Mouse (Mus musculus) 3134 (cell line): ENCODE measurements around the gene Top2a.
A peak's percentile ranks its signal among the peaks of the same experiment; 100 is the strongest.

Source experiments
- DNase-seq: peaks from one replicate; pipeline ENCODE4 v3.0.0-alpha.2; 2011; ENCODE audit warnings: low spot score; ENCODE audit not compliant: insufficient read length; ENCODE audit errors: extremely low read depth

The Top2a gene

DNA sequence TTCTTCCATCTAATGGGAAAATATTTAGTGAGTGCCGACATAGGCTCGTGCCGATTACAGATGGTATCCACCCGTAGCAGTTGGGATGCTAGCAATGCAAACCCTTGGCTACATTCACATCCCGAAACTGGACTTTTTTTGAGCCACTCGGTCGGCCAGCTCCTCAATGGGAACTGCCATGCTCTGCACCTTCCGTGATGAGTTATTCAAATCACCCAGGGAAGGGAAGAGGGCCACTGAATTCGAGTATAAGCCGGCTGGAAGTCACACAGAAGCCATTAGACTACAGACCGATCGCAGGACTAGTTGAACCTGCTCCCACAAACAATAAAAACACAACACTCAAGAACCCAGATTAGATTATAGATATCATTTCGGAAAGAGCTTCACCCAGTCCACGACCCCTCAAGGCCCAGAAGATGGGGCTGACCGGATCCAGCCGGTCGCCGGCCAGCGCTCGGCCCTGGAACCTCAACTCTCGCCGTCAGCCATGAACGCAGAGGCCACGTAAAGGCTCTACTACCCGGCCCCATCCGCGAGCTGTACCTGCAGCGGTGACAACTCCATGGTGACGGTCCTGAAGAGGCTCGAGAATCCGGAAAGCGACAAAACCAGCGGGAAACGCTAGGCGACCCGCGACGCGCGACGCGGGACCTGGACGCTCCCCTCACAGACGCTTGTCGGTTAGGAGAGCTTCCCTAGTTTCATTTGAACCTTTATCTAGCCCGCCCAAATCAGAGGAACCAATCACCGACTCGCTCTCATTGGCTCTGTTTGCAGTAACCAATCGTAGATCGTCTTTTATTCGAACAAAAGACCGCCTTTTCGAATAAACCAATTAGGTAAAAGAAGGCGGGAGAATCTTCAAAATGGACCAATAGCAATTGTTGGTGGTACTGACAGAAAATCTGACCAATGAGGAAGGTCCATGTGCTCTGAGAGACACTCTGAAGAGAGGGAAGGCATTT, at the start of gene Top2a:
Gene Top2a, minus strand, starts transcription at position 690 of the 968 bp plus-strand sequence.
- peak; percentile 92 for DNase-seq

DNA sequence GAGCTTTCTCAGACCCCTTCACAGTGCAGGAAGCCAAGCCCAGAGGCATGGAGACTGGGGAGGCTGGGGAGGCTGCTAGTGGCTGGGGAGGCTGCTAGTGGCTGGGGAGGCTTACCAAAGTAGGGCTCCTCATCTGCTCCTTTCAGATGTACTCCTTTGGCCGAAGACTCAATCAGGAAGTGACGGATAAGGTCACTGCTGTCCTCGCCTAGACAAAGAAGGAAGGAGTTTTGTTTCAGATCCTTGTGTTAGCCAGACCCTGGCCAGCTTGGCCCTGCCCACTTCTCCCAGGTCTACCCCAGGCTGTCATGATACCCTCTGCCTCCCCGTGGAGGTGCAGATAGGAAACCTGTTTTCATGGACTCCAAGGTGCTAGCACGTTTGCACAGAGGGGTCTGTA, 49.8 kb upstream of the Top2a start:
- DNase-seq = no peak

DNA sequence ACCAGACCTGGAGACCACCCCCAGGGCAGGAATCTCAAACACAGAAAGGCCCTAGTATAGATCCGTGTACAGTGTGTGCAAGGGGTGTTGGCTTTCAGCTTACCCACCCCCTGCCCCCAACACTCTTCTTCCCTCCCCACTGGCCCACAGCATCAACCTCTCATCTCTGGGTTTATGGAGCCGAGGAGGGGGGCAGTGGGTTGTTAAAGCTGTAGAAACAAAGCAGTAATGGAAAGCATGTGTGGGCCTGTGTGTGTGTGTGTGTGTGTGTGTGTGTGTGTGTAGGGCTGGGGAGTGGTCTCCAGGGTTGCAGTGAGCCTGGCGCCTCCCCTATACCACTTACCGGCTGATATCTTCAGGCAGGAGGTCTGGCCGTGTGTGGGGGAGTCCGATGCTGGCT, 47.9 kb upstream of the Top2a start:
- DNase-seq = no peak

DNA sequence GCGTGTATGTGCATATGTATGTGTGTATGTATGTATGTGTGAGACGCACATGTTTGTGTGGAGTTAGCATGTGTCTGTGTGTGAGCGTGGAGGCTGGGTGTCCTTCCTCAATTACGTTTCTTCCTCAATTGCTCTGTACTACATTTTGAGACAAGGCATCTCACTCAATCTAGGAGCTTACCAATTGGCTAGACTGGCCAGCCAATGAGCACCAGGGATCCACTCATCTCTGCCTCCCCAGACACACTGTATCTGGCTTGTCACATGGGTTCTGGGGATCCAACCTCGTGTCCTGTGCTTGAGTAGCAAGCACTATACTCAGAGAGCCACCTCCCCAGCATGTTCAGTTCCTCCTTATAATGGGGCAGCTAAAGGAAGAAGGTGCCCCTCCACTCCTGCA, 44.5 kb upstream of the Top2a start:
- no peak for DNase-seq

DNA sequence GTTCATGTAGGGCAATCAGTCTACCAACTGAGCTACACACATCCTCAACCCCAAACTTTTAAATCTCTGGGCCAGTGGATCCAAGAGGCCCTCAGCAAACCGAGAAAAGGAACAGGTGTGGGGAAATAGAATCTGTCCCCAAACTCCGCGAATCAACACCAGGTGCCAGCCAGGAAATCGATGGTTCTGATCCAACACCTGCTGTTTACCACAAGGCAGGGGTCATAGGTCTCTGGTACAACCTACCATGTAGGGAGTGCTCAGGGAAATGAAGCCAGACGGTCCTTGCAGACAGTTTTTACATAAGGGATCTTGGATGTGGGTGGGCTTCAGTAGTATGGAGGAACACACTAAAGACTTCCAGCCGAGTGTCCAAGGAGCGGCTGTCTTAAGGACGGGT, 43.6 kb upstream of the Top2a start:
- DNase-seq = no peak

DNA sequence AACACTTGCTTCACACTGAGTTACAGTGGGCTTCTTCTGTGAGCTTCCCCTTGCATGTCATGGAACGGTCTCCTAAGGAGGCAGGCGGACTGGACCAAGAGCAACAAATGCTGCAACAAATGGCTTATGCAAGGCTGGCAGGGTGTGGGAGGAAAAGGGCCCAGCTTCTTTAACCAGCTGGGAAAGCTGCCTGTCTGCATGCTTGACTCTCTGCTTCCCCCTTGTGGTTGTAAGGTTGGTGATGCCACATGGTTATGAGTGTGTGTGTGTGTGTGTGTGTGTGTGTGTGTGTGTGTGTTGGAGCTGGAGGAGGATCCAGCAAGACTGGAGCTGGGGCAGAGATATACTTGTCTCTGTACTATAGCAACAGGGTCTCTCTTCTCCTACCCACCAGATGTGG, 42.0 kb upstream of the Top2a start:
- DNase-seq = peak; percentile 69

DNA sequence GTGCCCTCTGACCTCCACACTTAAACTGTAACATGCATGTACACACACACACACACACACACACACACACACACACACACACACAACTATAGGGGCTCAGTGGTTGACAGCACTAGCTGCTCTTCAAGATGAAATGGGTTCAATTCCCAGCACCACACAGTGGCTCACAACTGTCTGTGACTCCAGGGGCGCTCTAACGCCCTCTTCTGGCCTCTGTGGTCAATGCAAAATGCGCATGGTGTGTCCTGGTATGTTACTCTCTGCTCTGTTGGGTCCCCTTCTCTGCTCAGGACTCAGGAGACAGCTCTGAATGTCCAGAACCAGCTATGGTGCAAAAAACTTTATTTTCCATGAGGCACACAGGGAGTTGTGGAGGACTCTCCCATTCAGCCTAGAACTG, 41.4 kb upstream of the Top2a start:
- DNase-seq = no peak

DNA sequence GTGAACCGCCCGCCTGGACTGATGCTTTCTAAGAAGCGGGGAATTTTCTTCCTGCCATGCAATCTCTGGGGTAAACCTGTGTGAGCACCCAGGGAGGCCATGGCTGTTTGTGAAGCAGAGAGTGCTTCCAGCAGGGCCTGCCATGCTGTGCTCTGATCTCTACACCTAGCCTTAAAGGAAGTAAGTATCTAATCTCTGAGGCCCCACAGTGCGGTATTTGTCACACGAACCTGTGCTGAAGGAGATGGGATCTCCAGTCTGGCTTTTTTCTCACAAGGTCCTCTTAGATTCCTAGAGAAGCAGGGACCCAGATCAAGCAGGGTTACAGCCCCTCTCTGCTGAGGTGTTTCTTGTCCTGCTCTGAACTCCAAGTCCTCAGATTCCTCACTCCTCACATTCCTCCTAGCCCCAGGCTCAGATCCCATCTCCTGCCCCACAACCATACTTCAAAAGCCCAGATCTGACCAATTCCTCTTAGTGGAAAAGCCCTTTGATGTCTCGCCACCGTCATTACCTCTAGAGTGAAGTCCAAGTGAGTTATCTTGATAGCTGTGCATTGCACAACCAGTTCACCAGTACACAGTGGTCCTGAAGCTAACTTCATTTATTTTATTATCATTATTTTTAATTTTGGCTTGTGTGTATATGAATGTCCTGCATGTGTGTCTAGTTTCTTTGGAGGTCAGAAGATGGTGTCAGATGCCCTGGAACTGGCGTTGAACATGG, 39.6 kb upstream of the Top2a start:
- DNase-seq = no peak

DNA sequence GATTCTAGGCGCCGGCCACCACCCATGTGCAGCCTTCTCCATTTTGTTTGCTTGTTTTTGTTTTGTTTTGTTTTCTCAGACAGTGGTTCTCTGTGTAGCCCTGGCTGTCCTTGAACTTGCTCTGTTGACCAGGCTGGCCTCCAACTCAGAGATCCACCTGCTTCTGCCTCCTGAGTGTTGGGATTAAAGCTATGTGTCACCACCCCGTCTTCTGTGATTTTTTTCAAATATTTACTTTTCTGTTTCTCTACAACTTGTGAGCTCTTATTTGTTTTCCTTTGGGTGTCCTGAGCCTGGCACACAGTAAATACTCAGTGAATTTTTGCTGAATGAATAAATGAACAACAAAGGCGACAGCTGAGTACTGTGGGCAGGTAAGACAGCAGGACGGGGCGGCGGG, 38.7 kb upstream of the Top2a start:
- DNase-seq = no peak

DNA sequence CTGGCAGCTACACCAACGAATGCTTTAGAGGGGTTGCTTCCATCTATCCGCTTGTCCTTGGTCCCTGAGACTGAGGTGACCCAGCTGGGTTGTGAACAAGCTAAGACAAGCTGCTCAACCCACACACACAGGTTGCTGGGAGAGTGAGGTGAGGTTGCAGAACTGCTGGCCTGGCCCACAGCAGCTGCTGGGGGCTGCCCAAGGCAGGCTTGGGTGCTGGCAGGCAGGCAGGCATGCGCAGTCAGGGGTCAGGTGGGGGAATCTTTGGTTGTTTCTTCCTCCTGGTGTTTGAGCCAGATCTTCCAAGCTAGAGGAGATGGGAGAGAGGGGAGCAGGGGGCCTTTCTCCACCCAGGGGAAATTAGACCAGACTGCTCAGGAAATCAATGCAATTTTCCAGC, 36.4 kb upstream of the Top2a start:
- no peak for DNase-seq

DNA sequence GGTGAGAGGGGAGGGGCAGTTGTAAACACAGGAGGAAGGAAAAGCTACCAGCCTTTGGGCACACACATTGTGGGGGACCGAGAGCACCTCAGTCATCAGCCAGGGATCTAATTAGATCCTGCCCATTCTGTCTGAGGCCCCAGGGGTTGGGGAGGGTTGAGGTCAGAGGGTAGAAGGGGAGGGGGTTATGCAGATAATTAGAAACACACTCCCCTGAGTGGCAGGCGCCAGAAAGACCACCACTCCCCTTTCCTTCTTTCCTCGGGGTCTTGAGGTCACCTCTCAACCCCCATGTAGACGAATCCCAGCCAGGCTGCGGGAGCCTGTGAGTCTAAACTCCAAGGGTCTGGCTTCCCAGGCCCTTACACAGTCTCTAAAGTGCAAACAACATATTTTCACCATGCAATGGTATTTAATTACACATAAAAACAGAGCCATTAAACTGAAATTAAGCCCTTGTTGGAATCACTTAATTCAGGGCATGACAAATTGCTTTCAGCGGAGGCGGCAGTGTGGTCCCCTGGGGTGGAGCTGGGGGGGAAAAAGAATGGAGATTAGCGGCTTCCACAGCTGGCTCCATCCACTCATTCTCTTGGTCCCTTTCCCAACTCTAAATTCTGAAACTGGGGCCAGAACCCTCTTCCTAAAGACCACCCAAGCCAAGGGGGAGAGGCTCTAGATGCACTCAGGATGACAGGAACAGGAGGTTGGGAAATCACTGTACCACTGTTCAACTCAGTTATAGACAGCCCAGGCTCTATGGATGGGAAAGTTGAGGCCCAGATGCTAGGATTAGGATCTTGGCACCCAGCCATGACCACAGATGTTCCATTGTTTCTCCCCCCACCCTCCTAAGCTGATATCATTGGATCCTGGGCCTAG, 31.8 kb upstream of the Top2a start:
- no peak for DNase-seq

DNA sequence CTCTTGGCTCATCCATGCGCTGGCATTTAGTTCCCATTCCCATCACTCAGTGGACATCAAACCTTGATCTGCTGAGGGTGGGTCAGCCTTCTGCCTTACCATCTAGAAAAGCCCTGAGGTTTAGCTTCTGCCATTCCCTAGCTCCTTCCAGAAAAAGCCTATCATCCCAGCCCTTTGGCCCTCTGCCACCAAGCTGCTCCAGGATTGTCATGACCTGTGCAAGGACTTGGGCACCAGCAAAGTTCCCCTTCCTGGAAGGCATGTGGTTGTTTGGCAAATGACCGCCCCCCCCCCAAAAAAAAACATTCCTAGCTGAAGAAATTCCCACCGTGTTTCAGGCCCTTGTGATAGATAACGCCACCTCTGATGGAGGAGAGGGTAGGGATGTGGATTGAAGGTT, 31.2 kb upstream of the Top2a start:
- DNase-seq = no peak

DNA sequence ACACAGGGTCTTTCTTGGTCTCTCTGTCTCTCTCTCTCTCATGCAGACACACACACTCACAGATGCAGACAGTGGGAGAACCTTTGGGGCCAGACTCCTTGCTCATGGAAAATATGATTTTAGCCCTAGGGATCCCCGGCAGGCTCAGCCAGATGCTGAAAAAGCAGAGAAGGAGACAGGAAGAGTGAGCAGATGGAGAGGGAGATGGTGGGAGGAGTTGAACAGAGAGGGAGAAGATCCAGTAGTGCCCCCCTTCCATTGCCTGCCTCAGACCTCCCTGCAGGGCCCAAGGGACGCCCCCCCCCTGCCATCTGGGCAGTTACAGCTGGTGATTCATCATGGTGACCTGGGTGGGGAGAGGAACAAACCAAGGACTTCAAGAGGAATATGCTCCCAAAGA, 23.7 kb upstream of the Top2a start:
- DNase-seq = peak; percentile 65

DNA sequence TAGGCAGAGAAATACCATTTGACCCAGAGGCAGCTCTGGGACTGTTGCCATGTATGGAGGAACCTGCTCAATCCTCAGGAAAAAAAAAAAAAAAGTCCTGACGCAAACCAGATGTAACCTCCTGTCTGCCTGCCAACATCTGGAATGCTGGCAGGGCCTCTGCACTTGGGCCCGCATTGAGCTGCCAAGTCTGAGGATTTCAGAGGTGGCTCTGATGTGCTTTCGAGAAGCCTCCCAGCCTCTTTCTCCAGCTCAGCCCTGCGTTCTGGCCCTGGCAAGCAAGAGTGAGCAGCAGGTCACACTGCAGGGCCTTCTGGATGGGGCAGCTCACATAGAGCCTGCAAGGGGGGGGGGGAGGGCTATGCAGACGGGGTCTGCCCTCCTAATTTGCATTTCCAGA, 23.1 kb upstream of the Top2a start:
- peak; percentile 79 for DNase-seq

DNA sequence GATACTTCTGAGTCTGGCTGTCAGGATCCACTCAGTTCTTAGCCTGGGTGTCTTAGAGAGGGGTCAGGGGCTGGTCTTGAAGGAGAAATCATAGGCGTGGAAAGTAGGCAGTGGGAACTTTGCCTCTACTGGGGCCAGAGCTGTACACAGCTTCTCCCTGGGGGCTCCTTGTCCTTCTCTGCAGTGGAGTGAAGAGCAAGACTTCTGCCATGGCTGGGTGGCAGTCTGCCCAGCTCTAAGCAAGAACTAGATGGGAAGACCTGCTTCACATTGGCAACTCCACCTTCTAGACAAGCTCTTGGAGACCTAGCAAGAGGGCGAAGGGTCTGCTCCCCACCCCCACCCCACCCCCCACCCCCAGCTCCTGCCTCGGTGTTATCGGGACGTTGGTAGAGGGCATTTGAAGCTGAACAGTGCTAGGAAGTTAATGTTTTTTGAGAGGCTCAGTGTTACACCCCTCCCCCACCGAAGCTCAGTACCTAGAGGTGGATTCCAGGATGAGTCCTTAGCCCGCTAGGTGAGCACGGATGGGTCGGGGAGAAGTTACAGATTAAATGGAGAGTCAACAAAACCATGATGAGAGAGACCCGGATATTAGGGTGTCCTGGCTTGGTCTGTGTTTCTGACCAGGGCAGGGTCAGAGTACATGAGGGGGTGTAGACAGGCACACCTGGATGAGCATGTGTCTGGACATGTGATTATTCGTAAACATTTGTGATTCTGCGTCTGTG, 21.3 kb upstream of the Top2a start:
- no peak for DNase-seq

DNA sequence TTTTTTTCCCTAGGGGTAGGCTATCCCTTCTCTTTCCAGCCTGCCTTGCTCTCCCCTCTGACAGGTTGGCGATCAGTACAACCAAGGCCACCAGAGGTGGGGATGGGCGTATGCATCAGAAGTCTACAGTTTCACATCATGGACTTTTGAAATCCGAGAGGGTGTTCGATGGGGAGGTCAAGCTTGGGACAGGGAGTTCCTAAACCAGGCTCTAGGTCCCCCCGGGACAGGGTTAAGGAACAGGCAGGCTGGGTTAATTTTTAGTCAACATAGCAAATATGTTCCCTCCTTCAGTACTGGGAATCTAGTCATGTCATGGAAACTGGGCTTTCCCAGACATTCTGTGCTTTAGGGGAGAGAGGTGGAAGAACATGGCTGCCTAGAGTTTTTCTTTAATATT, 20.3 kb upstream of the Top2a start:
- DNase-seq = no peak

DNA sequence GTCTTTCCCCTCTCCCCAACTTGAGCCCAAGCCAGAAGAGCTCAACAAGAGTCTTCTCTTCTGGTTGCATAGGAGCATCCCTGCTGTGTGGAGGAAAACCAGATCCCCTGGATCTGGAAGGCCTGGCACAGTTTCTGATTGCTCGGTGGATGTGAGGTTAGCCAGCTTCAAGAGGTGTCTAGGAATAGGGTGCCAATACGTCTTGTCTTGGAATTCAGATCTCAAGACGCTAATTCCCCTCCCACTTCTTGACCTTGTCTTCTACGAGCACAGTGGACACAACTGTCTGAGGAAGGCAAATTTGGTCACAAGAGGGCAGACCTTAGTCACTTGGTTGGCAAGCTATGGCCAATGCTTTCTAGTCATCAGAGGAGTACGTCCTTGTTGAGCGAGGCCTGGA, 19.6 kb upstream of the Top2a start:
- no peak for DNase-seq

DNA sequence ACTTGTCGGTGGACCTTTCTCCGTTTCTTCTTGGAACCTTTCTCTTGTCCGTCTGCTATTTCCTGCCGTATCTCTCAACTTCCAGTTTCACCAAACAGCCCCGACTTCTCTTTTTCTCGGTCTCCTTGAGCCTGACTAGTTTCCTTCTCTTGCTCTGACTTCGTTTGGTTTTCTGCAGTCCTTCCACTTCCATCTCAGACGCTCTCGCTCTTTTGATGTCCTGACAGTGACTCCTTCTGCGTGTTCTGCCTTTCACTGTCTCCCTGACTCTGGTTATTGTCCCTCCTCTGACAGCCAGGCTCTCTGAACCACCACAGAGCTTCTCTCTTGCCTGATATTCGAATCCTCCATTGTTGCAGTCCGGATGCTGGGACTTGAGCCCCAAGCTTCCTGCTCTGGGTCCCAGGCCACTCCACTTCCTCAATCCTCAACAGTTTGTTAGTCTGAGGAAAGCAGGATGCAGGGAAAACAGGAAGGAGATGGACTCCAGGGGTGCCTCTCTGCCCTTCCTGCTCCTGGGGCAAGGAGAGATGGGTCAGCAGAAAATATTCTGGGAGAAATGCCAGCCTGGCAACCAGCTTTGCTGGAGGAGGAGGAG, 18.9 kb upstream of the Top2a start:
- DNase-seq = peak; percentile 56

DNA sequence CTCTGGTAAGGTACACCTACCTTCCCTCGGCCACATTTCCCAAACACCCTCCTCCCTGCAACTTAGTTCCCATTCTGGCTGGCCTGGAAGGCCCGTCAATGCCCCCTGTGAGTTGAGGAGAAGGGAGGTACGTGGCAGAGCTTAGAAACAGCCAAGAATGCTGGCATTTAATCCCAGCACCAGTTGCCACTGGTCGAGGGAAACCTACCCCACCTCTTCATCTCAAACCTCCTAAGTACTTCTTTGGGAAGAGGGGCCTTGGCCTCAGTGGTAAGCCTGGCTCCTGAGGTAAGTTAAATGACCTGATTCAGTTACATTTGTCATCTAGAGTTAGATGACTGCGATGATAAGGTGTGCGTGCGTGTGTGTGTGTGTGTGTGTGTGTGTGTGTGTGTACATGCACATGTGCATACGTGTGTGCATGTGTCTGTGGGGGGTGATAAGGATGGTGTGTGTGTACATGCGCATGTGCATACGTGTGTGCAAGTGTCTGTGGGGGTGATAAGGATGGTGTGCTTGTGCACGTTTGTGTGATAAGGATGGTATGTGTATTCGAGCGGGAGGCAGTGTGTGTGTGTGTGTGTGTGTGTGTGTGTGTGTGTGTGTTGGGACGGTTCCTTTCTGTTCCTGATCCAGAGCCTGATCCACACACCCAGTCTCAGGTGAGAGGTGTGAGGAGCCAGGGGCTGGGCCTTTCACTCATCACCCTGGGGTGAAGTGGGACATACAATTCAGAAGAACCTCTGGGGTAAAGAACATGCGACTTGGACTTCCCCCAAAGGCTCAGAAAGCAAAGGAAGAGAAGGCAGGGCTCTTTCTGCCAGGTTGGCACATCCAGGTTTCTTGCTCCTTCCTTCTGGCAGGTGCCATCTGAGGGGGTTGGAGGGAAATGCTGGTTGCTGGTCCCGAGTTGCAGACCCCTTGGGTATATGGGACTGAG, 18.1 kb upstream of the Top2a start:
- peak; percentile 29 for DNase-seq
